Mouse (Mus musculus): ENCODE measurements around the gene Tatdn2. TPM values are rescaled to one million over a fixed set of nuclear protein-coding genes. Genes with fewer than 3 reads are reported as not detected.

Gene Tatdn2
- 306 to 404 TPM (median 339 TPM) in 3 replicates for total RNA-seq (2017)

GRCm38 (mm10) chr6:113696582-113697221 lies at the start of gene Tatdn2:
Tatdn2 (plus strand) TSS chr6:113697050.
- ATAC-seq (replicated peaks; ENCODE audit: insufficient number of reproducible peaks, low FRiP score, low TSS enrichment, poor library complexity, severe bottlenecking), result peak; percentile 92

- 0 out of 2 replicates have a peak, but pooled peaks have one; percentile 5 for ATAC-seq (replicated peaks; ENCODE audit: insufficient number of reproducible peaks, low FRiP score, low TSS enrichment, poor library complexity, severe bottlenecking)
Measured at GRCm38 (mm10) chr6:113649346-113650196, 47.3 kb upstream of the Tatdn2 start.

DNA sequence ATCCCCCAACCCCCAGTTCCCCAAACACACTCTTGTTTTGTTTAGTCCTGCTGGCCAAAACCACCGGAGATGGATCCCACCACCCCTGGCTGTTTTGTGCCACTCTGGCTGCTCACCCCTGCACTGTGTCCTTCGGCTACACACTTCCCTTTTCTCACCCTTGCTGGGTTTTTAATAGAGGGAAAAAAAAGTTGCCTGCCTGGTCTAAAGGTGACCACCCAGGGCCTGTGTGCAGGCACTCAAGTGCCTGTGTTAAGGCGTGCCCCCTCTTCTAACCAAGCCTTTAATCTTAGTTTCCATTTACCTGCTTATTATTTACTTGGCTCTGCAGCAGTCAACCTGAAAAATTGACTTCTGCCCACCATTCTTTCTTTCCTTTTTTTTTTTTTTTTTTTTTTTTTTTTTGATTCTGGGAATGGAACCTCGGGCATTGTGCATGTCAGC lies 46.6 kb upstream of the Tatdn2 start:
- 0 out of 2 replicates have a peak, but pooled peaks have one; percentile 16 for ATAC-seq (replicated peaks; ENCODE audit: insufficient number of reproducible peaks, low FRiP score, low TSS enrichment, poor library complexity, severe bottlenecking)

- ATAC-seq (replicated peaks; ENCODE audit: insufficient number of reproducible peaks, low FRiP score, low TSS enrichment, poor library complexity, severe bottlenecking), result no peak
Measured at GRCm38 (mm10) chr6:113651626-113652025, 45.2 kb upstream of the Tatdn2 start.

GRCm38 (mm10) chr6:113653551-113653950 lies 43.3 kb upstream of the Tatdn2 start:
- ATAC-seq (replicated peaks; ENCODE audit: insufficient number of reproducible peaks, low FRiP score, low TSS enrichment, poor library complexity, severe bottlenecking), result no peak

- no peak for ATAC-seq (replicated peaks; ENCODE audit: insufficient number of reproducible peaks, low FRiP score, low TSS enrichment, poor library complexity, severe bottlenecking)
Measured at GRCm38 (mm10) chr6:113654102-113654501, 42.7 kb upstream of the Tatdn2 start.

GRCm38 (mm10) chr6:113654753-113655397 lies 42.0 kb upstream of the Tatdn2 start:
- peak; percentile 71 for ATAC-seq (replicated peaks; ENCODE audit: insufficient number of reproducible peaks, low FRiP score, low TSS enrichment, poor library complexity, severe bottlenecking)

DNA sequence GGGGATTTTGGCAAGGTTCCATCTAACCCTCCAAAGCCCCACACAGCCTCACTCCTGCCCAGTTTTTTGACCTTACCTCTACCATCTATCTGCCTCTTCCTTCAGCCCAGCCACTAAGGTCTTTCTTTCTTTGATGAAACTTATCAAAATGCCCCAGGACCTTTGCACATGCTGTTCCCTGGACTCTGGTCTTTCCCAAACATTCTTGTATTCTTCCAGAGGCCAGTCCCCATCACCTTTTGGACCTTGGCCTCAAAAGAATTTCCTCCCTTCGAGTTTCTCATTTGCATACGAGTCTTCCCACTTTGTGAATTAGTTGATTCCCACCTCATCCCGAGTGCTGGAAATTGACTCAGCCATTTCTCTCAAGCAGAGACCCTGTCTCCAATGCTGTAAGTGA lies 41.4 kb upstream of the Tatdn2 start:
- ATAC-seq (replicated peaks; ENCODE audit: insufficient number of reproducible peaks, low FRiP score, low TSS enrichment, poor library complexity, severe bottlenecking), result no peak

GRCm38 (mm10) chr6:113656847-113657246 lies 40.0 kb upstream of the Tatdn2 start:
- no peak for ATAC-seq (replicated peaks; ENCODE audit: insufficient number of reproducible peaks, low FRiP score, low TSS enrichment, poor library complexity, severe bottlenecking)

- ATAC-seq (replicated peaks; ENCODE audit: insufficient number of reproducible peaks, low FRiP score, low TSS enrichment, poor library complexity, severe bottlenecking), result no peak
Measured at GRCm38 (mm10) chr6:113658226-113658625, 38.6 kb upstream of the Tatdn2 start.

- no peak for ATAC-seq (replicated peaks; ENCODE audit: insufficient number of reproducible peaks, low FRiP score, low TSS enrichment, poor library complexity, severe bottlenecking)
Measured at GRCm38 (mm10) chr6:113659648-113660491, 37.0 kb upstream of the Tatdn2 start.

GRCm38 (mm10) chr6:113660492-113661352 lies 36.1 kb upstream of the Tatdn2 start:
- ATAC-seq (replicated peaks; ENCODE audit: insufficient number of reproducible peaks, low FRiP score, low TSS enrichment, poor library complexity, severe bottlenecking), result peak; percentile 25

DNA sequence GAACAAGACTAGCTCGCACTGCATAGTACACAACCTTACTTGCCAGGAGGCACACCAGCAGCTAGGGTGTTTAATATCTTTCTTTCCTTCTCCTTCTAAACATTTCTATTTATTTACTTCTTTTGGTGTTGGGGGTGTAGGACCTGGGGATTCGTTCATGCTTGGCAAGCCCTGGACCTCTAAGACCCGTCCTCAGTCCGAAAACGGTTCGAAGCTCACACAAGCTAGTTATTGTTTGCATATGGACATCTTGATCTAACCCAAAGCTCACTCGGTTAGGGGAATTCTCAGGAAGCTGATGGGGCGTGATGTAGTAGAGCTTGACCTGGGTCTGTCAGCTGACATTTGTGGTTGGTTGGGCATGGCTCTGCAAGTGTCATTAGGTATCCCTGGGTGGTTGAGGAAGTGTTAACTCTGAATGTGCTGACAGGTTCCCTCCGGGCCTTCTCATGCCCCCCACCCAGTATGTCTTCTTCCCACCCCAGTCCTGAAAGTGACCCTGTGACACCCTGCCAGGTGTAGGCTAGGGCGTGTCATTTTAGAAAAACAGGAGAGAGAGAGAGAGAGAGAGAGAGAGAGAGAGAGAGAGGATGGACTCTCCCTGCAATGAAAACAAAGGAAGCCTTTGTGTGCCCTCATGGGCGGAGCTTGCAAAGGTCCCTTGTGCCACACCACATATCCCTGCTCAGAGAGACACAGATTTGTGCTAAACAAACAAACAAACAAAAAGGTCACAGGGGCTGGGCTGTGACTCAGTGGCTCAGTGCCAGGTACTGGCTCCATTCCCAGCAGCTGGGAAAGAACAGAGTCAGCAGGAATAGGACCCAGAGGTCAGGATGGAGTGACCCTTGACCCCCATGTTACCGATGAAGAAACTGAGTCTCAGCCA lies 35.3 kb upstream of the Tatdn2 start:
- peak; percentile 68 for ATAC-seq (replicated peaks; ENCODE audit: insufficient number of reproducible peaks, low FRiP score, low TSS enrichment, poor library complexity, severe bottlenecking)

DNA sequence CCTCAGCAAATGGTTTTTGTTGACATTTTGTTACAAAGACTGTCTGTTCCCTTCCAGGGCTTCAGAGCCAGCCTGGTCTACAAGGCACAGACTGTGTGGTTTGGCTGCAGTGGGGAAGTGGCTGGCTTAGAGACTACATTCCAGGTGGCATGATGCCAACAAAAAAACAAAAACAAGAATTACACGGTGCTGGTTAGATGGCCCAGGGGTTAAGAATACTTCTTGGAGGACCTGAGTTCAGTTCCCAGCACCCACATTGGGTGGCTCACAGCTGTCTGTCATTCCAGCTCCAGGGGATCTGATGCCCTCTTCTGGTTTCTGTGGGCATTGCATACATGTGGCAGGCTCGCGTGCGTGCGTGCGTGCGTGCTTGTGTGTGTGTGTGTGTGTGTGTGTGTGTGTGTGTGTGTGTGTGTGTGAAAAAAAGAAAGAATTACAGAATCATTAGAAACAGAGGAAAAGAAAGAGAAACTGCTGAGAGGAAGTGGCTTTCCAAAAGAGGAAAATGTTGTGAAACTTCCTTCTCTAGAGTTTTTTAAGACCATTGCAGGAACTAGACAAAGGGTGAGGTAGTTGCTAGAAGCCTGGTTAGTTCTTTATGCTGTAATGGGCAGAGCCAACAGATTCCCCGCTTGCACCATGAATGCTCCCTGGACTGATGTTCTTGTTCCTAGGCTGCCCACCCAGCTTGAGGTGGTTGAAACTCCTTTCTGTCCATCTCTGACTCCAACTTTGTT lies 33.7 kb upstream of the Tatdn2 start:
- ATAC-seq (replicated peaks; ENCODE audit: insufficient number of reproducible peaks, low FRiP score, low TSS enrichment, poor library complexity, severe bottlenecking), result peak; percentile 28; the same call in 1 of the 2 replicates

GRCm38 (mm10) chr6:113664305-113664704 lies 32.5 kb upstream of the Tatdn2 start:
- ATAC-seq (replicated peaks; ENCODE audit: insufficient number of reproducible peaks, low FRiP score, low TSS enrichment, poor library complexity, severe bottlenecking), result no peak

- no peak for ATAC-seq (replicated peaks; ENCODE audit: insufficient number of reproducible peaks, low FRiP score, low TSS enrichment, poor library complexity, severe bottlenecking)
Measured at GRCm38 (mm10) chr6:113667611-113668122, 29.2 kb upstream of the Tatdn2 start.

Measured in monocyte, adult 5-6 weeks (primary cell).